Mouse (Mus musculus): ENCODE results near the gene Patj.

GRCm38 (mm10) chr4:98665884-98666283, 270.3 kb downstream of the Patj start:
- TF ChIP-seq E2F4 (IDR thresholded peaks at IDR 0.05; ENCODE audit: insufficient read depth) (no peak), POLR2A (IDR thresholded peaks at IDR 0.05; ENCODE audit: insufficient read length, low read depth) (no peak), POLR2AphosphoS2 (IDR thresholded peaks at IDR 0.05; ENCODE audit: insufficient read length, low read depth) (no peak), MAX (IDR thresholded peaks at IDR 0.05; ENCODE audit: low read depth) (no peak), SRF (IDR thresholded peaks at IDR 0.05; ENCODE audit: control insufficient read depth, insufficient read length, low read depth) (no peak), USF1 (IDR thresholded peaks at IDR 0.05; ENCODE audit: low read depth) (no peak), CEBPB (IDR thresholded peaks at IDR 0.05; ENCODE audit: insufficient read depth, poor library complexity, severe bottlenecking) (no peak), TCF12 (IDR thresholded peaks at IDR 0.05; ENCODE audit: insufficient read depth, poor library complexity, severe bottlenecking) (no peak), MYOD1 (IDR thresholded peaks at IDR 0.05; ENCODE audit: control insufficient read depth in 1 of 3, insufficient read length in 2 of 3, low read depth in 2 of 3) (no peak), REST (IDR thresholded peaks at IDR 0.05; ENCODE audit: insufficient read depth, insufficient read length) (no peak)
